ENCODE assay signal across 8 mouse cellular contexts in the genomic region with DNA sequence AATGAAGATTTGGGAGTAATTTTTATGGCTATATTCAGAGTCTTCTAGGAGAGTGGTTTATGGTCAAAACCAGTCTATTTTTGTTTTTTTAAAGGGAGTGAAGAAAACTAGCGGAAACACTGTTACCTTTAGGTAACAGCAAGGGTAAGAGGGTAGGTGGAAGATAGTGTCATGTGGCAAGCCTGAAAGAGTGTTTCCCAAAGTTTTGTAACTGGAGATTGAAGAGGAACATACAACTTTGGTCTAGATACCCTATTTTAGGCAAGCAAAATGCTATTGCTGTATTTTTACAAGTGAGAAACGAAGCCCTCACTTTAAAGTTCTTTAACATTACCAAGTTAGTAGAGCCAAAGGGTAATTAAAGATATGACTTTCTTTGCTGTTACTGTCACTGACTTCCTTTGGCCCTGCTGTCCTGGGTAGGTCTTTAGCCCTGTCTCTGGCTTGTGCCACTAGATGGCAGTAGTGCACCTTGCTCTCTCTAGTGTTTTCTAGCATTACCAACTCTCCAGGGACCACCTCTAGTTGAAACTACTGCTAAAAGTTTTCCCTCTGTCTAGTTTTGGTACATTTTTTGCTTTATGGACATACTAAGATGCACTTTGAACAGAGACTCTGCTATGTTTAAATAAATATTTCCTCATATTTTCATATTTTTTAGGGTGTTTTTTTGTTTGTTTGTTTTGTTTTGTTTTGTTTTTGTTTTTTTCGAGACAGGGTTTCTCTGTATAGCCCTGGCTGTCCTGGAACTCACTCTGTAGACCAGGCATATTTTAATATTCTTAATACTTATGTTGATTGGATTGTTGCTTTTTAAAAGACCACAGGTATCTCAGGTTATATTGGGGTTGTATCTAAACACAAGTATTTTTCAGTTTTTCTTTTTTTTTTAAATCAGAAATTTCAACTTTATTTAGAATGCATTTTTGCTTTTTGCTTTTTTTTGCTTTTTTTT.
DNase-seq lines count a peak whose midpoint lies in the region; ATAC-seq and TF ChIP-seq lines count a peak whose summit lies in the region.

No protein-coding gene starts in this region.

- no peaks in the 10 kb centered on the region for H3K4me1 ChIP-seq in CH12.LX (ENCODE audit: control insufficient read depth in 1 of 2, insufficient read depth in 2 of 2)
- H3K4me1 ChIP-seq in forebrain, embryonic 11.5 days (replicated peaks; ENCODE audit: control insufficient read depth, insufficient read depth, low read length): no peaks in the 10 kb centered on the region
- H3K4me1 ChIP-seq in lung, embryonic 14.5 days (ENCODE audit: insufficient read depth): no peaks in the 10 kb centered on the region
- no peaks in the 10 kb centered on the region for H3K4me1 ChIP-seq in thymus, adult 2 months (replicated peaks; ENCODE audit: control insufficient read depth, insufficient read depth, low read length)

- no peak overlapping the region for H3K4me2 ChIP-seq in CH12.LX (ENCODE audit: insufficient read depth, low read depth, poor library complexity, severe bottlenecking)
- H3K4me2 ChIP-seq in forebrain, embryonic 11.5 days (ENCODE audit: low read depth, low read length, severe bottlenecking): no peak overlapping the region
- H3K4me2 ChIP-seq in lung, embryonic 14.5 days: no peak overlapping the region

- 57% methylated on average over 3 of the region's 3 CpGs for WGBS in forebrain, embryonic 11.5 days
- WGBS in lung, embryonic 14.5 days: 47% methylated on average over 3 of the region's 3 CpGs
- 81% methylated on average over 3 of the region's 3 CpGs for WGBS in thymus, adult 2 months

- H3K27me3 ChIP-seq in CH12.LX (replicated peaks): no peaks in the 10 kb centered on the region
- no peaks in the 10 kb centered on the region for H3K27me3 ChIP-seq in forebrain, embryonic 11.5 days (ENCODE audit: control insufficient read depth, insufficient read depth, low read length)
- H3K27me3 ChIP-seq in lung, embryonic 14.5 days (ENCODE audit: insufficient read depth, low read length): no peaks in the 10 kb centered on the region
- H3K27me3 ChIP-seq in thymus, adult 2 months (ENCODE audit: control insufficient read depth, insufficient read depth, low read length): no peaks in the 10 kb centered on the region

- DNase-seq in CH12.LX (ENCODE audit: extremely low read depth): peak; percentile 92
- DNase-seq in brain, embryonic 18.5 days (ENCODE audit: low read depth, low spot score): peak; percentile 66
- DNase-seq in forebrain, embryonic 11.5 days (ENCODE audit: low spot score): peak; percentile 87
- peak; percentile 33 for DNase-seq in heart, postnatal 25 days (ENCODE audit: low spot score)
- peak; percentile 72 to 93 for DNase-seq in layer of hippocampus, adult 18-20 months (ENCODE audit: low spot score in 2 of 2)
- DNase-seq in lung, embryonic 14.5 days: peak; percentile 97
- peak; percentile 67 for DNase-seq in ovary, postnatal 10 days (ENCODE audit: low spot score)
- peak; percentile 80 for DNase-seq in thymus, adult 2 months

- no peak; the same call in none of the 2 replicates for TF ChIP-seq RAD21 in CH12.LX (IDR thresholded peaks at IDR 0.05; ENCODE audit: low read depth, low read length)

- no peak for TF ChIP-seq EP300 in CH12.LX (IDR thresholded peaks at IDR 0.05; ENCODE audit: low read length)

- dilution Hi-C loops in CH12.LX (cut with MboI; ENCODE audit: extremely low pct_ligation_motif_present, extremely low pct_unique_long_range_greater_than_20kb, low sequenced_read_pairs): no loop called here

- peaks cover 0 to 20% of the 10 kb centered on the region in 2 experiments for H3K36me3 ChIP-seq in CH12.LX (replicated peaks in 1 of 2; ENCODE audit: control insufficient read depth in 1 of 2, insufficient read depth in 1 of 2, low read length in 1 of 2)
- H3K36me3 ChIP-seq in forebrain, embryonic 11.5 days (ENCODE audit: control insufficient read depth, insufficient read depth, low read length): no peaks in the 10 kb centered on the region
- no peaks in the 10 kb centered on the region for H3K36me3 ChIP-seq in lung, embryonic 14.5 days (ENCODE audit: insufficient read depth)
- H3K36me3 ChIP-seq in thymus, adult 2 months (ENCODE audit: control insufficient read depth, insufficient read depth, low read length): no peaks in the 10 kb centered on the region

- intact Hi-C loops in heart, postnatal 25 days (cut with DNase I): loop anchor here (10.0 kb wide), 1 partner anchor 188 kb away; no protein-coding TSS in a partner anchor

- TF ChIP-seq POLR2A in CH12.LX (IDR thresholded peaks at IDR 0.05; ENCODE audit: low read depth, low read length): no peak
- TF ChIP-seq POLR2A in thymus, adult 2 months (IDR thresholded peaks at IDR 0.05; ENCODE audit: control insufficient read depth, extremely low read depth, insufficient read depth, low read length, poor library complexity): no peak

- ATAC-seq in forebrain, embryonic 11.5 days (replicated peaks; ENCODE audit: low FRiP score): peak; percentile 81; the same call in 1 of the 2 replicates
- ATAC-seq in lung, embryonic 14.5 days (ENCODE audit: insufficient read depth): peak; percentile 87

- no peaks in the 10 kb centered on the region for H3K9me3 ChIP-seq in CH12.LX (replicated peaks; ENCODE audit: low read length)
- H3K9me3 ChIP-seq in forebrain, embryonic 11.5 days (ENCODE audit: control insufficient read depth, low read length): no peaks in the 10 kb centered on the region
- no peaks in the 10 kb centered on the region for H3K9me3 ChIP-seq in lung, embryonic 14.5 days (ENCODE audit: low read depth, low read length)

- H3K79me2 ChIP-seq in CH12.LX (replicated peaks; ENCODE audit: control insufficient read depth, extremely low read depth, insufficient read depth, poor library complexity, severe bottlenecking): no peaks in the 10 kb centered on the region

- TF ChIP-seq CTCF in CH12.LX (conservative IDR thresholded peaks at IDR 0.05 in 1 of 2, IDR thresholded peaks at IDR 0.05 in 1 of 2; ENCODE audit: low read depth in 2 of 2, low read length in 2 of 2): peak; percentile 94 to 96
- peak; percentile 95 for TF ChIP-seq CTCF in lung, embryonic 14.5 days (IDR thresholded peaks at IDR 0.05; ENCODE audit: low read depth)
- no peak for TF ChIP-seq CTCF in thymus, adult 2 months (IDR thresholded peaks at IDR 0.05; ENCODE audit: borderline replicate concordance, control insufficient read depth, extremely low read depth, insufficient read depth, low read length, poor library complexity)

- in situ Hi-C loops in CH12.LX (cut with MboI; ENCODE audit: low pct_ligation_motif_present, low pct_unique_long_range_greater_than_20kb, low sequenced_read_pairs): loop anchor here (25.0 kb wide), 1 partner anchor 1166 kb away; a partner anchor contains a TSS

- no peak overlapping the region for H3K9ac ChIP-seq in CH12.LX (ENCODE audit: insufficient read depth, low read depth)
- no peak overlapping the region for H3K9ac ChIP-seq in forebrain, embryonic 11.5 days (ENCODE audit: low read length)
- H3K9ac ChIP-seq in lung, embryonic 14.5 days: no peak overlapping the region

- no peak overlapping the region for H3K27ac ChIP-seq in CH12.LX (ENCODE audit: insufficient read depth, low read depth)
- no peak overlapping the region for H3K27ac ChIP-seq in forebrain, embryonic 11.5 days (ENCODE audit: low read depth, low read length)
- no peak overlapping the region for H3K27ac ChIP-seq in lung, embryonic 14.5 days (ENCODE audit: low read depth)
- no peak overlapping the region for H3K27ac ChIP-seq in thymus, adult 2 months (ENCODE audit: control insufficient read depth, insufficient read depth, low read length)

- no peak overlapping the region for H3K4me3 ChIP-seq in CH12.LX (replicated peaks in 1 of 3; ENCODE audit: low read depth in 2 of 3, low read length in 2 of 3, poor library complexity in 1 of 3)
- H3K4me3 ChIP-seq in forebrain, embryonic 11.5 days (ENCODE audit: low read depth, low read length): no peak overlapping the region
- no peak overlapping the region for H3K4me3 ChIP-seq in lung, embryonic 14.5 days (ENCODE audit: low read depth, low read length)
- no peak overlapping the region for H3K4me3 ChIP-seq in thymus, adult 2 months (ENCODE audit: control insufficient read depth, insufficient read depth, low read length)

TF ChIP-seq in CH12.LX, 34 proteins besides CTCF, POLR2A, EP300 and RAD21 (continues in another document):
- TF ChIP-seq JUN (IDR thresholded peaks at IDR 0.05; ENCODE audit: insufficient read depth, low read depth, low read length): no peak
- no peak for TF ChIP-seq BHLHE40 (IDR thresholded peaks at IDR 0.05; ENCODE audit: low read depth, low read length)
- no peak for TF ChIP-seq ZMIZ1 (IDR thresholded peaks at IDR 0.05; ENCODE audit: low read depth, low read length)
- TF ChIP-seq MYC (IDR thresholded peaks at IDR 0.05; ENCODE audit: low read depth, low read length): no peak
- TF ChIP-seq ZKSCAN1 (IDR thresholded peaks at IDR 0.05; ENCODE audit: borderline replicate concordance, low read depth, low read length): no peak
- no peak for TF ChIP-seq MXI1 (IDR thresholded peaks at IDR 0.05; ENCODE audit: low read depth, low read length)
- no peak for TF ChIP-seq USF2 (conservative IDR thresholded peaks at IDR 0.05; ENCODE audit: low read depth, low read length)
- peak; percentile 19; the same call in 1 of the 2 replicates for TF ChIP-seq NELFE (IDR thresholded peaks at IDR 0.05; ENCODE audit: low read depth, low read length)
- 0 out of 2 replicates have a peak, but pooled peaks have one; percentile 13 for TF ChIP-seq ETS1 (conservative IDR thresholded peaks at IDR 0.05; ENCODE audit: low read depth, low read length)
- no peak for TF ChIP-seq GABPA (IDR thresholded peaks at IDR 0.05; ENCODE audit: insufficient replicate concordance, low read depth, low read length)
- TF ChIP-seq RCOR1 (conservative IDR thresholded peaks at IDR 0.05; ENCODE audit: low read depth, low read length): no peak
- no peak for TF ChIP-seq MAZ (IDR thresholded peaks at IDR 0.05; ENCODE audit: low read depth, low read length)
- peak; percentile 71; the same call in 1 of the 2 replicates for TF ChIP-seq KAT2A (IDR thresholded peaks at IDR 0.05; ENCODE audit: insufficient replicate concordance, low read length)
- TF ChIP-seq UBTF (IDR thresholded peaks at IDR 0.05; ENCODE audit: low read depth, low read length): no peak
- TF ChIP-seq HCFC1 (IDR thresholded peaks at IDR 0.05; ENCODE audit: low read depth, low read length): no peak
- TF ChIP-seq SIN3A (IDR thresholded peaks at IDR 0.05; ENCODE audit: low read length): peak; percentile 48; the same call in 1 of the 2 replicates
- 0 out of 2 replicates have a peak, but pooled peaks have one; percentile 42 for TF ChIP-seq TCF12 (IDR thresholded peaks at IDR 0.05; ENCODE audit: low read depth, low read length)
- no peak for TF ChIP-seq ELF1 (IDR thresholded peaks at IDR 0.05; ENCODE audit: low read depth, low read length)
- TF ChIP-seq E2F4 (IDR thresholded peaks at IDR 0.05; ENCODE audit: insufficient replicate concordance, low read depth, low read length): no peak
- TF ChIP-seq MAX (IDR thresholded peaks at IDR 0.05; ENCODE audit: low read length): no peak
- TF ChIP-seq NRF1 (IDR thresholded peaks at IDR 0.05; ENCODE audit: low read depth, low read length): no peak
- no peak for TF ChIP-seq TBP (conservative IDR thresholded peaks at IDR 0.05; ENCODE audit: low read depth, low read length)

Comparison
In these comparisons a context has a peak if more than half of its experiments do, and no peak if none do; other contexts are left out.
1. DNase-seq: peak in every context shown above with its lines; median percentile 97 in lung, embryonic 14.5 days; 92 in CH12.LX; 87 in forebrain, embryonic 11.5 days; 82 in layer of hippocampus, adult 18-20 months; 80 in thymus, adult 2 months; 67 in ovary, postnatal 10 days; 66 in brain, embryonic 18.5 days; 33 in heart, postnatal 25 days.